Mouse (Mus musculus) G1E (cell line): ENCODE results near the gene Smim1. TPM values are rescaled to one million over a fixed set of nuclear protein-coding genes. Genes with fewer than 3 reads are reported as not detected.

Experiments used
- ATAC-seq: 2 replicates; pipeline ENCODE4 v1.8.0; 2016; ENCODE audit warnings: mild to moderate bottlenecking; ENCODE audit not compliant: insufficient number of reproducible peaks, poor library complexity, low FRiP score, severe bottlenecking; ENCODE audit errors: extremely low read depth
- DNase-seq: peaks from one replicate; pipeline ENCODE4 v3.0.0; 2012; ENCODE audit warnings: low spot score
- H3K27me3 ChIP-seq: 2 replicates; pipeline ENCODE4 v1.6.1; 2012; ENCODE audit warnings: mild to moderate bottlenecking, low read length, inconsistent platforms; ENCODE audit not compliant: insufficient read depth
- H3K36me3 ChIP-seq: replicated peaks from 2 replicates; pipeline ENCODE3; 2012; ENCODE audit warnings: mild to moderate bottlenecking, inconsistent platforms
- H3K4me1 ChIP-seq: 2 replicates; pipeline ENCODE4 v1.6.1; 2012; ENCODE audit warnings: low read depth, low read length, inconsistent platforms, mixed read lengths; ENCODE audit not compliant: insufficient read depth
- H3K4me3 ChIP-seq: 2 replicates; pipeline ENCODE4 v1.5.1; 2012; ENCODE audit warnings: low read depth, mild to moderate bottlenecking, inconsistent platforms, low read length, moderate library complexity, mixed read lengths
- H3K9me3 ChIP-seq: replicated peaks from 2 replicates; pipeline ENCODE4 v1.6.1; 2012; ENCODE audit warnings: inconsistent platforms
- CTCF ChIP-seq: IDR thresholded peaks from 2 replicates; pipeline ENCODE4 v1.5.1; 2012; ENCODE audit warnings: low read depth, low read length, inconsistent platforms, mixed read lengths
- GATA1 ChIP-seq: IDR thresholded peaks from 2 replicates; pipeline ENCODE4 v1.6.1; 2012; ENCODE audit warnings: borderline replicate concordance, low read length, inconsistent platforms, mixed read lengths
- GATA2 ChIP-seq: IDR thresholded peaks from 2 replicates; pipeline ENCODE4 v1.6.1; 2012; ENCODE audit warnings: low read depth, low read length, inconsistent platforms, borderline replicate concordance
- POLR2AphosphoS5 ChIP-seq: IDR thresholded peaks from 2 replicates; pipeline ENCODE4 v1.6.1; 2012; ENCODE audit warnings: low read depth, low read length, inconsistent platforms; ENCODE audit not compliant: insufficient replicate concordance
- TAL1 ChIP-seq: conservative IDR thresholded peaks from 2 replicates; pipeline ENCODE4 v1.6.1; 2012; ENCODE audit warnings: low read depth, low read length, inconsistent platforms, mixed read lengths
- polyA plus RNA-seq: library from polyadenylated mRNA; stranded (reverse); fragments of >175 nt; gene quantifications from 2 replicates; pipeline ENCODE4 v1.2.3, GENCODE M21; 2012
- total RNA-seq, 2 experiments: library from RNA; stranded (forward) in 1 of 2; stranded (reverse) in 1 of 2; fragments of 200-1000 nt in 1 of 2; fragments of >200 nt in 1 of 2; fragmentation: Nextera tagmentation in 1 of 2; gene quantifications; 2 replicates each; pipeline ENCODE4 v1.2.3; 2014 to 2017

The Smim1 gene
- total and polyA plus RNA-seq, 3 experiments = 69.2 to 87.4 (median 74.3) TPM

- Histone ChIP-seq H3K4me1 (no peaks in the 10 kb centered on the region), H3K4me3 (no peak within 1 kb of the TSS), H3K27me3 (no peaks in the 10 kb centered on the region), H3K9me3 (no peaks in the 10 kb centered on the region), H3K36me3 (peaks cover 11% of the 10 kb centered on the region)
- no peak for ATAC-seq
- TF ChIP-seq CTCF = no peak
- no peak for TF ChIP-seq POLR2AphosphoS5
- no peak for TF ChIP-seq TAL1
- no peak for TF ChIP-seq GATA1
- no peak for TF ChIP-seq GATA2
- DNase-seq = no peak
These were observed 16.5 kb upstream of the Smim1 start, which contains the start of gene Ccdc27 for GRCm38 (mm10) chr4:154042577-154042976. Gene Ccdc27, minus strand, starts transcription at chr4:154042677.

GRCm38 (mm10) chr4:154037123-154037522 is 11.1 kb upstream of the Smim1 start:
- Histone ChIP-seq H3K27me3 (no peaks in the 10 kb centered on the region), H3K36me3 (peaks cover 53% of the 10 kb centered on the region), H3K4me3 (no peak overlapping the region), H3K4me1 (peaks cover 15% of the 10 kb centered on the region), H3K9me3 (no peaks in the 10 kb centered on the region)
- DNase-seq = no peak
- no peak for ATAC-seq
- TF ChIP-seq TAL1 (no peak), GATA1 (no peak), GATA2 (no peak), POLR2AphosphoS5 (no peak), CTCF (no peak)

DNA sequence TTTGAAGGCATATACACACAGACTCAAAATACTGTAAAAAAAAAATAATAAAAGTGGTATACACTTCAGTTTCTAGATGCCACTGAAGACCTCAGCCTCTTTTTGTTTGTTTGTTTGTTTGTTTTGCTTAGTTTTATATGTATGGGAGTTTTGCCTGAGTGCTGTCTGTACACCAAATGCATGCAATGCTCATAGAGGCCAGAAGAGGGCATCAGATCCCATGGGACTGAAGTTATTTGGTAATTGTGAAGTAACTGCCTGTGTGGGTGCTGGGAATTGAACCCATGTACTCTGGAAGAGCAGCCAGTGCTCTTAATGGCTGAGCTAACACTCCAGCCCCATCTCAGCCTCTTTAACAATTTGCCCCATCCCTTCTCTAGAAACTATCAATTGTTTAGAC is 2.6 kb upstream of the Smim1 start:
- no peak for ATAC-seq
- Histone ChIP-seq H3K27me3 (no peaks in the 10 kb centered on the region), H3K9me3 (no peaks in the 10 kb centered on the region), H3K4me1 (peaks cover 52% of the 10 kb centered on the region), H3K36me3 (peaks cover 66% of the 10 kb centered on the region), H3K4me3 (no peak overlapping the region)
- no peak for DNase-seq
- TF ChIP-seq POLR2AphosphoS5 = no peak
- peak; percentile 50 for TF ChIP-seq CTCF

DNA sequence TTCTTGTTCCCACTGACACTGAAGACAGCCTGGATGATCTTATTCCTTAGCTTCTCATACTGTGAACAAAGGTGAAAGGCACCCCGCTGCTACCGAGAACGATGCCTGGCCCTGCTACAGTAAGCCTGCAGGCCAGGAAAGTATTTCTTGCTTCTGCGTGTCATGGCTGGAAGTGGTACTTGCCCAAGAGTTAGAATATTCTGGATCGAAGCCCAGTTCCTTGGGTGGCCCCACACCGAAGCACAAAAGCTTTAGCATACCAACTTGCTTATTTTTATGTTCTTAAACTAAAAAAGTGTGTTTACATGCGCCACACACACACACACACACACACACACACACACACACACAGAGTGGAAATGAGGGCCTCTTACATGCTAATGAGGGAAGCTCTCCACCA is 2.0 kb upstream of the Smim1 start:
- Histone ChIP-seq H3K4me3 (no peak overlapping the region; the same call in 1 of the 2 replicates), H3K4me1 (peaks cover 55% of the 10 kb centered on the region), H3K27me3 (no peaks in the 10 kb centered on the region), H3K36me3 (peaks cover 66% of the 10 kb centered on the region), H3K9me3 (no peaks in the 10 kb centered on the region)
- DNase-seq = no peak
- no peak for ATAC-seq
- TF ChIP-seq TAL1 (no peak), CTCF (no peak), GATA1 (no peak), POLR2AphosphoS5 (no peak), GATA2 (no peak)

DNA sequence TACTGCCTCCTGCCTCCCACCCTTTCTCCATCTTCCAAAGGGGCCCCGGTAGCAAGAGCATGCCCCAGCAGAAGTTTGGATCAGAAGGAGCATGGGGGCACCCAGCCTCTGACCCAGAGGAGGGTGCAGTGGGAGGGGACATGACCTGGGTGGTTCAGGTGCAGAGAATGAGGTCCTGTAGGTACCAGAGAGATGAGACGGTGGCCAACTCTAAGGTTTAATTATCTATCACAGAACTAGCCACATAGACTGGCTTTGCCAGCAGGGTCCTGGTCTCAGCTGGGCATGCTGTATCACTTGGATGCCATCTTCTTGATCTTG is 371 bp upstream of the Smim1 start:
- H3K4me3 ChIP-seq = peak overlapping the region; percentile 89
- no peaks in the 10 kb centered on the region for H3K9me3 ChIP-seq
- no peaks in the 10 kb centered on the region for H3K27me3 ChIP-seq
- peaks cover 64% of the 10 kb centered on the region for H3K4me1 ChIP-seq
- H3K36me3 ChIP-seq = peaks cover 69% of the 10 kb centered on the region
- no peak for TF ChIP-seq POLR2AphosphoS5
- no peak for TF ChIP-seq GATA1
- TF ChIP-seq TAL1 = no peak
- TF ChIP-seq CTCF = no peak
- no peak for TF ChIP-seq GATA2
- no peak for ATAC-seq
- no peak for DNase-seq

GRCm38 (mm10) chr4:154024729-154025521 is 1.1 kb downstream of the Smim1 start:
- peaks cover 78% of the 10 kb centered on the region for H3K4me1 ChIP-seq
- H3K36me3 ChIP-seq = peaks cover 69% of the 10 kb centered on the region
- DNase-seq (peak; percentile 43), ATAC-seq (0 out of 2 replicates have a peak, but pooled peaks have one; percentile 4)
- TF ChIP-seq TAL1 = no peak
- no peak for TF ChIP-seq CTCF
- no peak for TF ChIP-seq GATA1
- no peak for TF ChIP-seq POLR2AphosphoS5
- no peak for TF ChIP-seq GATA2
- no peaks in the 10 kb centered on the region for H3K9me3 ChIP-seq
- no peaks in the 10 kb centered on the region for H3K27me3 ChIP-seq
- H3K4me3 ChIP-seq = peak overlapping the region; percentile 89
